Mouse (Mus musculus) forebrain, embryonic 10.5 days (tissue): ENCODE results near the gene Nit1. TPM values are rescaled to one million over a fixed set of nuclear protein-coding genes. Genes with fewer than 3 reads are reported as not detected.

ENCODE experiments used
- DNase-seq: peaks from one replicate; pipeline ENCODE4 v3.0.0-alpha.2; 2017; ENCODE audit warnings: low spot score; ENCODE audit errors: extremely low spot score
- H3K27ac ChIP-seq: fragments of 300-500 bp; sonication (generic); 2 replicates; pipeline ENCODE4 v1.5.1; 2016; ENCODE audit warnings: mild to moderate bottlenecking
- H3K27me3 ChIP-seq: fragments of 300-500 bp; sonication (generic); 2 replicates; pipeline ENCODE4 v1.6.1; 2016; ENCODE audit warnings: mild to moderate bottlenecking; ENCODE audit not compliant: poor library complexity, severe bottlenecking
- H3K36me3 ChIP-seq: fragments of 300-500 bp; sonication (generic); replicated peaks from 2 replicates; pipeline ENCODE4 v1.6.1; 2016; ENCODE audit warnings: mild to moderate bottlenecking, moderate library complexity
- H3K4me1 ChIP-seq: fragments of 300-500 bp; sonication (generic); 2 replicates; pipeline ENCODE4 v1.6.1; 2016
- H3K4me3 ChIP-seq: fragments of 300-500 bp; sonication (generic); 2 replicates; pipeline ENCODE4 v1.5.1; 2016; ENCODE audit warnings: mild to moderate bottlenecking, moderate library complexity
- H3K9me3 ChIP-seq: fragments of 300-500 bp; sonication (generic); 2 replicates; pipeline ENCODE4 v1.6.1; 2016; ENCODE audit warnings: mild to moderate bottlenecking, moderate library complexity
- WGBS: fragments of 180-500 bp; shearing (Covaris S2); methylation state at CpG from one replicate; pipeline ENCODE4 v1.1.7; 2016; 5-methylcytosine and 5-hydroxymethylcytosine counted together
- polyA plus RNA-seq: library from polyadenylated mRNA; unstranded; fragments of >200 nt; fragmentation: Nextera tagmentation; extraction: Ambion mirVana; gene quantifications from 2 replicates; pipeline ENCODE4 v1.2.1, GENCODE M21; 2016

Gene Nit1
- polyA plus RNA-seq, 1 experiment from 2014 or later: 38.0 TPM

DNA sequence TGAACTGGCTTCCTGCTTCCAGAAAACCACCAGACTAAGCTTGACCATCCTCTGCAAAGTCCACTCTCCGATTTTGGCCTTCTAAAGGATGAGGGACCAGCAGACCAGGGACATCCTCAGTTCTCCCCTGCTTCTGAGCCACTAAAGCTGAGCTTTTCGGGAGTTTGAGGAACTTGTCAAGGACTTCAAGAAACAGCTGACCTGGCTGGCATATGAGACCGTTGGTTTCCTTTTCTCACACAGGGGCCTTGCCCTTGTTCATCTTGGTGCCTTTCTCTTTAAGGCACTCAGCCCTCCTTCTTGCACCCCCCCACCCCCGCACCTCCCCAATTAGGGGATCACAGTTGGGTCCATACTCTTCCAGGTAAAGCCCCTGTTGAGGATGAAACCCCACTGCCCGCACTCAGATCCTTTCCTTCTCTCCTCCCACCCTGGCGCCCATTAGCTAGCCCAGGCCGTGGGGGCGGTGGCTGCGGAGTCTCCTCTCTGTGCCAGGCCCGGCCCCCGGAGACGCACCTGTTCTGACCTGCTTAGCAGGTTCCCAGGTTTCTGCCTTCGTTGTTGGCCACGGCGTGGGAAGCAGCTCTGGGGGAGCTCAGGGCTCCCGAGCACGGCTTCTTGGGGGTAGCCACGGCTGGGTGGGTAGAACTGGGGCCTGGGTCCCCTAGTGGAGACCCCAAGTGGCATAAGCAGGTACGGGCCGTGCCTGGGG is 24.6 kb upstream of the Nit1 start, which contains the start of gene Nectin4:
TSS of gene Nectin4 (plus strand) at position 255 of the 712 bp plus-strand sequence.
- WGBS: 34% methylated on average over 20 of the region's 20 CpGs
- Histone ChIP-seq H3K36me3 (no peaks in the 10 kb centered on the region), H3K27me3 (peaks cover 14% of the 10 kb centered on the region), H3K9me3 (no peaks in the 10 kb centered on the region), H3K4me1 (peaks cover 36% of the 10 kb centered on the region), H3K4me3 (no peak within 1 kb of the TSS), H3K27ac (no peak within 1 kb of the TSS)
- no peak for DNase-seq

DNA sequence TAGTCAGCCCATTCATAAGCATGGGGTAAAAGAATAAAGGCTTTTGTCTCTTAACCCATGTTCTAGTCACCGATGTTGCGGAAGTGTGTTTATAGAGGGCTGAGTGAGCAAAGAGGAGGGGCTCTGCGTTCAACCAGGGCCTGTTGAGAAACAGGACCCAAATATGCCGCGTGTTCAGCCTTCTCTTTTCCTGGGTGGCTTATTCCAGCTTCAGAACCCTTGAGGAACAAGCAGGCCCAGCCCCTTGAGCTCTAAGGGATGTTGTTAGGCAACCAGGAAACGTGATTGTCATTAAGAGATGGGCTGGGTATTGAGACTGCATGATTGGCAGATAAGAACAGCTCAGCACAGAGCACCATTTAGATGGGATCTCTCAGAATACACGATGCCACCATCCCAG is 20.5 kb upstream of the Nit1 start:
- Histone ChIP-seq H3K4me3 (no peak overlapping the region), H3K27me3 (peaks cover under 1% of the 10 kb centered on the region; the same call in 1 of the 2 replicates), H3K4me1 (peaks cover 22% of the 10 kb centered on the region), H3K27ac (no peak overlapping the region), H3K36me3 (no peaks in the 10 kb centered on the region), H3K9me3 (no peaks in the 10 kb centered on the region)
- no peak for DNase-seq
- WGBS: 78% methylated on average over 7 of the region's 7 CpGs

DNA sequence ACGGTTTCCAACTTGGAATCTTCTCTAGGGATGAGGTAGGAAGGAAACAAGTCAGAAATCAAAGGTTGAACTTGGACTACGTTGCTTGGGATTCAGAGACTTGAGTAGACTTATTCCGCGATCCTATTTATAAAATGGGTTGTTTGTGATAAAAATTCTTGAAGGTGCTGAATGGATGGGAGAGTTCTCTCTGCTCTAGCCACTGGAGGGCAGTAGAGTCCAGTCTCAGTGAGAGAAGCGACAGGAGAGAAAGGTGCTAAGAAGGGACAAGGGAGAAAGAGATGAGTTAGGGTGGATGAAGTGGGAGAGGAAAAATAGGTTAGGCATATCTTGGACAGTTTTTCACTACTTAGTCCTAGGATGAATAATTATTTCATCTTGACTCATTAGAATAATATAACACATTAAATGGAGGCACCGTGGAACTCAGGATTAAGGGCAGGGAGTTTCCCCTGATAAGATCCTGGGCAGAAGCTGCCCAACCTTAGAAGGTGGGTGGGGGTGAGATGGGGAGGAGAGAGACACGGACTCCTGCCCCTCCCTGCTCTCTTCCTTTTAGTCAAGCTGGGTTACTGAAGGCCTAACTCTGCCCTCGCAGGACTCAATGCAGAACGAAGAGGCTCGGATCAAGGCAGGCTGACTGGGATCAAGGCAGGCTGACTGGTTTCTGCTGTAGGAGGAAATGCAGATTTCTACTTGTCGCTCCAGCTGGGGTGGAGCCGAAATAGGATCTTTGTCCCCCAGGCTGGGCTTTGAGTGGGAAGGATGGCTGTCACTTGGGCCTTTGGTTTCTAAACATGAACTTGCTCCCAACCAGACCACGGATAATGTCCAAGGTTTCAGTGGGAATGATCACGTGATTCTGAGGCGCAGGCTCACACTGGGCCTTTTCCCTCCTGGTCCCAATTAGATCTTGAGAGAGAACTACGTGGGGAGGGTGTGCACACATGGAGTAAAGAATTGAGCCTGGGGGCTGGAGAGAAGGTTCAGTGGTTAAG is 16.0 kb upstream of the Nit1 start:
- H3K4me3 ChIP-seq: peak overlapping the region; percentile 55
- peaks cover 5% of the 10 kb centered on the region; the same call in 1 of the 2 replicates for H3K9me3 ChIP-seq
- peak overlapping the region; percentile 82 for H3K27ac ChIP-seq
- 31% methylated on average over 16 of the region's 16 CpGs for WGBS
- DNase-seq: peak; percentile 63
- H3K27me3 ChIP-seq: no peaks in the 10 kb centered on the region
- H3K4me1 ChIP-seq: peaks cover 21% of the 10 kb centered on the region
- H3K36me3 ChIP-seq: peaks cover 33% of the 10 kb centered on the region

DNA sequence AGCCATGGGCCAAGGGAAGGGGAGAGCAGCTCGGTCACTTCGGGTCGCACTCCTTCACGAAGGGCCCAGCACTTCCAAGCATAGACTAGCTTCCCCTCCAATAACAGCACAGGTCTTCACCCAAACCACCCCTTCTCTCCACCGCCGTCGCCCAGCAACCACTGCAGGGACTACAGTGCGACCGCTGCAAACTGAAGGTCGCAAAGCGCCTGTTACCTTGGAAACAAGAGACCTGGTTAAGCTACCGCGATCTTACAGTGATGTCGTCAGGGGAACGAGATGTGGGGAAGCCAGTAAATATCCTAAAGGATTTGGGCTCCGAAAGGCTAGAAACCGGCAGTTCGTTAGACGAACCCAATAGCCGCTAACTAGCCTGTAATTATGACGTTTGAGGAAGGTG is 15.2 kb upstream of the Nit1 start, which contains the start of gene Klhdc9:
TSS of gene Klhdc9 (minus strand) at position 143 of the 400 bp plus-strand sequence.
- WGBS: under 1% methylated on average over 21 of the region's 21 CpGs
- H3K27me3 ChIP-seq: no peaks in the 10 kb centered on the region
- peak within 1 kb of the TSS; percentile 82 for H3K27ac ChIP-seq
- peak; percentile 96 for DNase-seq
- peaks cover 40% of the 10 kb centered on the region for H3K36me3 ChIP-seq
- peak within 1 kb of the TSS; percentile 55 for H3K4me3 ChIP-seq
- H3K4me1 ChIP-seq: peaks cover 21% of the 10 kb centered on the region
- H3K9me3 ChIP-seq: peaks cover 7% of the 10 kb centered on the region; the same call in 1 of the 2 replicates

DNA sequence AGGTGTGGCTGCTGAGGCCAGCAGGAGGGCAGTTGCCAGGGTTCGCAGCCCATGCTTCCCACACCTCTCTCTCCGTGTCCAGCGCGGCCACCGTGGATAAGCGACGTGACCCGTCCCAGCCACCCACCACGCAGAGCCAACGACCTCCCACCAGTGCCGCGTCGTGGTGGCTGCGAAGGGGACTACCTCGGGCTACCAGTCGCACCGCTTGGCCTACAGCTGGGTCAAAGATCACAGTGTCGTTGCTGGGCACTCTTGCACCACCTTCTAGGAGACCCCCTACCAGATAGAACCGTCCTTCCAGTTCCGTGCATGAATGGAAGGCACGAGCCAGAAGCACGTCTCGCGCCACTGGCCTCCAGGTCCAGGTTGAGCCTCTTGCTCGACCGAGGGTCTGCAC is 14.8 kb upstream of the Nit1 start:
- 3% methylated on average over 26 of the region's 26 CpGs for WGBS
- DNase-seq: peak; percentile 46
- peaks cover 21% of the 10 kb centered on the region for H3K4me1 ChIP-seq
- H3K36me3 ChIP-seq: peaks cover 40% of the 10 kb centered on the region
- peak overlapping the region; percentile 82 for H3K27ac ChIP-seq
- H3K4me3 ChIP-seq: peak overlapping the region; percentile 55
- peaks cover 7% of the 10 kb centered on the region; the same call in 1 of the 2 replicates for H3K9me3 ChIP-seq
- H3K27me3 ChIP-seq: no peaks in the 10 kb centered on the region

DNA sequence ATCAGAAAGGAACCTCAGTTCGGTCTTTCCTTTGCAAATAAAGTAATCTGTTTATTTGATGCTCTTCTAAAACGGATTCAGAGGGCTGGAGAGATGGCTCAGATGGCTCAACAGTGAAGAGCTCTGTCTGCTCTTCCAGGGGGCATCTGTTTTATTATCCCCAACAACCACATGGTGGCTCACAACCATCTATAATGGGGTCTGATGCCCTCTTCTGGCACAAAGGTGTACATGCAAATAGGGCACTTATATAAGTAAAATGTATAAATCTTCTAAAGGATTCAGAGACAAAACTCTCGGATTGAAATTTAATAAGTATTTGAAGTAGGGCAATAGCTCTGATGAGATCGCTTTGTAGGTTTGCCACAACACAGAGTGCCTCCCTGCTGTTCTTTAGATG is 13.0 kb upstream of the Nit1 start:
- no peak for DNase-seq
- peaks cover 7% of the 10 kb centered on the region; the same call in 1 of the 2 replicates for H3K9me3 ChIP-seq
- no peak overlapping the region for H3K27ac ChIP-seq
- peaks cover 21% of the 10 kb centered on the region for H3K4me1 ChIP-seq
- 84% methylated on average over 4 of the region's 4 CpGs for WGBS
- no peaks in the 10 kb centered on the region for H3K27me3 ChIP-seq
- peaks cover 45% of the 10 kb centered on the region for H3K36me3 ChIP-seq
- H3K4me3 ChIP-seq: no peak overlapping the region

DNA sequence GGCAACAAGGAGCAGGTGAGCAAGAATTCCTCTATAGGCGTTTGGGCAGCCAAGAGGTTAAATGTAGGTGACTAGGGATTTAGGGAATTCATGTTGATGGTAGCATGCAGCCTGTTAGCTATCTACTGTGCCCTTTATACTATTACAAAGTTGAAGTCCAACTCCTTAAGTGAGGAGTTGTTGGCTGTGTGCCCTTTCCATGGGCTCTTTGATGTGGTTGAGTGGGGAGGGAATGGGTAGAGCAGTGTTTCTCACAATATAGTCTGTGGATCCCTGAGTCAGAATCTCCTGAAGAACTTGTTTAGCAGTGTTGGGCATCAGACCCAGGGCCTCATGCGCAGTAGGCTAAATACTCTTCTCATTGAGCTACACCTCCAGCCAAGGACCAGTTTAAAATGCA is 11.4 kb upstream of the Nit1 start:
- Histone ChIP-seq H3K36me3 (peaks cover 45% of the 10 kb centered on the region), H3K9me3 (peaks cover 7% of the 10 kb centered on the region; the same call in 1 of the 2 replicates), H3K4me1 (peaks cover 19% of the 10 kb centered on the region), H3K27ac (no peak overlapping the region), H3K27me3 (no peaks in the 10 kb centered on the region), H3K4me3 (no peak overlapping the region)
- 95% methylated on average over 2 of the region's 2 CpGs for WGBS
- DNase-seq: no peak

DNA sequence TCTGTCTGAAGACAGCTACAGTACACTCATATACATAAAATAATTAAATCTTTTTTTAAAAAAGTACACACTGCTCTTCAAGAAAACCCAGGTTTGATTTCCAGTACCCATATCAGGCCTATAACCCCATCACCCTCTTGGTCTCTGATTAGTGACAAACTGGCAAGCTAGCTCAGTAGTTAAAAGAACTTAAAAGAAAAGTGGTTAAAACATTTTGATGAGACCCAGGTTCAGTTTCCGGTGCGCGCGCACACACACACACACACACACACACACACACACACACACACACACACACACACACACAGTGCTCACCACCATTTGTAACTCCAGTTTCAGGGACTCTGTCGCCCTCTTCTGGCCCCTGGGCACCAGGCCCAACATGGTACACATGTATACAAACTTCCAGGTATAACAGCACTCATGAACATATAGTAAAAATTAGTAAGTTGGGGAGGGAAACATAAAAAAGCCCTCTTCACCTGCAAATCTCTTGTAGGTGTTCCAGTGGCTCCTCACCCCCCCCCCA is 10.4 kb upstream of the Nit1 start:
- H3K27me3 ChIP-seq: no peaks in the 10 kb centered on the region
- H3K4me3 ChIP-seq: no peak overlapping the region
- peaks cover 7% of the 10 kb centered on the region; the same call in 1 of the 2 replicates for H3K9me3 ChIP-seq
- 77% methylated on average over 5 of the region's 5 CpGs for WGBS
- H3K27ac ChIP-seq: no peak overlapping the region
- peaks cover 45% of the 10 kb centered on the region for H3K36me3 ChIP-seq
- H3K4me1 ChIP-seq: peaks cover 12% of the 10 kb centered on the region
- DNase-seq: peak; percentile 32

DNA sequence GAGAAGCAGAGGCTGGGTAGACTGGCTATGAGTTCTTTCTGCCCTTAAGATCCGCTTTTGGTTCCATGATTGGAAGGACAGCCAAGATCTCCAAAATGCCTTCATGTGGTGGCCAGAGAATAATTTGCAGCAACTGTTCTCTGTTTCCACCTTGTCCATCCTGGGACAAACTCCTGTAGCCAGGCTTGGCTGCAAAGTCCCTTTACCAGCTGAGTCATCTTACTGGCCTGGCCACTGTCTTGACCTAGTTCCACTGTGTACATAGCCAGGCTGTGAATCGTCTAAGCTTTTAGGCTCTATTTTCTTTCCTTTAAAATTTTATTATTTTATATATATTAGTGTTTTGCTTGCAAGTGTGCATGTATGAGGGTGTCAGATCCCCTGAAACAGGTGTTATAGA is 3.8 kb upstream of the Nit1 start:
- peaks cover 12% of the 10 kb centered on the region for H3K36me3 ChIP-seq
- no peak overlapping the region for H3K4me3 ChIP-seq
- H3K27ac ChIP-seq: no peak overlapping the region
- H3K9me3 ChIP-seq: peaks cover 7% of the 10 kb centered on the region
- 94% methylated on average over 2 of the region's 2 CpGs for WGBS
- H3K27me3 ChIP-seq: no peaks in the 10 kb centered on the region
- no peak for DNase-seq
- H3K4me1 ChIP-seq: peaks cover 29% of the 10 kb centered on the region

DNA sequence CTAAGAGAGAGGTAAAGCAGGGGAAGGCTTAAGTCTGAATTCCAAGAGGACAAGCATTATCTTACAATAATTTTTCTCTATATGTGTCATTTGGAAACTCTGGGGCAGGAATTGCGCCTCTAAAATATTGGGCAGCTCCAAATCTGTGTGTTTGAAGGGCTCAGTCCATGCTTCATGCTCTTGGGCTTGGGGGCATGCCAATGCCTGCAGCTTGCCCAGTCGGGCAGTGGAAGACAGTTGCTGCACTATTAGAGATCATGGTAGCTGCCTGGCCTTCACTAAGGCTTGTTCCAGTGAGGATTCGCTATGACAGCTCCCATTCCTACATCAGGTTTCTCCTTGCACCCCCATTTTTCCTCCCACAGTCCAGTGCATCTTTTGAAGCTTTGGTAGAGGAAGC is 3.2 kb upstream of the Nit1 start:
- peaks cover 14% of the 10 kb centered on the region for H3K36me3 ChIP-seq
- H3K4me1 ChIP-seq: peaks cover 32% of the 10 kb centered on the region
- no peak for DNase-seq
- H3K4me3 ChIP-seq: no peak overlapping the region
- no peaks in the 10 kb centered on the region for H3K27me3 ChIP-seq
- WGBS: 94% methylated on average over 3 of the region's 3 CpGs
- H3K9me3 ChIP-seq: peaks cover 7% of the 10 kb centered on the region
- H3K27ac ChIP-seq: no peak overlapping the region

DNA sequence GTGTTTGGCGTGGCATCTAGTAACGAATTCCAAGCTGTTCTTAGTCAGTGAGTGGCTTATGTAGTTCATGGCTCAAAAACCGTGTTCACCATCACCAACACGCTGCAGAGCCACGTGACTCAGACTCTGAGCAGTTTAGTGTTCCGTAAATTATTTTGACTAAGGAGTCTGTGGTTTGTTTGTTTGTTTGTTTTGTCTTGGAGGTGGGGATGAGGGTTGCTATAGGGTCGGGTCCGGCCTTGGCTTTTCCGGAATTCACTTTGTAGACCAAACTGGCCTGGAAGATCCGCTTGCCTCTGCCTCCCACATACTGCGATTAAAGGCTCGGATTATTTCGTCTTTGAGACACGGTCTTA is 627 bp upstream of the Nit1 start:
- Histone ChIP-seq H3K4me3 (peak overlapping the region; percentile 71), H3K36me3 (peaks cover 40% of the 10 kb centered on the region), H3K4me1 (peaks cover 32% of the 10 kb centered on the region), H3K27me3 (no peaks in the 10 kb centered on the region), H3K27ac (peak overlapping the region; percentile 87), H3K9me3 (peaks cover 7% of the 10 kb centered on the region)
- no peak for DNase-seq
- 2% methylated on average over 14 of the region's 14 CpGs for WGBS

DNA sequence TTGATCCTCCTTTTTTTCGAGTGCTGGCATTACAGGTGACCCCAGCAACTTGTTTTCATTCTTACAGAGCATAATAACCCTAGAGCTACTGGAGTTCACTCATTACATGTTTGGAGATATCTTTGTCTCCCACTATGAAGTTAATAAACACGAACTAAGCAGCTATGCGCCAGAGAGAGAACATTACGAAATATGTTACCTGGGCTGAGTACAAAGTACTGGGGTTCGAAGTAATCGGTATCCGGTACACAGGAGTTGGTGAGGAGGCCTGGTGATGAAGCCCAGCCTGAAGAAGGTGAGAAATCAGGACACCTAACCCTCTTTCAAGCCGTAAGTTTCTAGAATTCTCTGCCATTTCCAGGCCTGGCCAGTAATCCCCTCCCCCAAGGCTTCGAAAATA is 731 bp downstream of the Nit1 start:
- Histone ChIP-seq H3K36me3 (peaks cover 53% of the 10 kb centered on the region), H3K27ac (peak overlapping the region; percentile 87), H3K4me3 (peak overlapping the region; percentile 71), H3K9me3 (peaks cover 7% of the 10 kb centered on the region), H3K4me1 (peaks cover 32% of the 10 kb centered on the region), H3K27me3 (no peaks in the 10 kb centered on the region)
- DNase-seq: no peak
- WGBS: 81% methylated on average over 9 of the region's 9 CpGs
